Mouse (Mus musculus): Measurements from ENCODE around the gene Eno3. TPM values are rescaled to one million over a fixed set of nuclear protein-coding genes. Genes with fewer than 3 reads are reported as not detected.

The Eno3 gene
- polyA plus RNA-seq, 1 experiment: 15.6 TPM

DNA sequence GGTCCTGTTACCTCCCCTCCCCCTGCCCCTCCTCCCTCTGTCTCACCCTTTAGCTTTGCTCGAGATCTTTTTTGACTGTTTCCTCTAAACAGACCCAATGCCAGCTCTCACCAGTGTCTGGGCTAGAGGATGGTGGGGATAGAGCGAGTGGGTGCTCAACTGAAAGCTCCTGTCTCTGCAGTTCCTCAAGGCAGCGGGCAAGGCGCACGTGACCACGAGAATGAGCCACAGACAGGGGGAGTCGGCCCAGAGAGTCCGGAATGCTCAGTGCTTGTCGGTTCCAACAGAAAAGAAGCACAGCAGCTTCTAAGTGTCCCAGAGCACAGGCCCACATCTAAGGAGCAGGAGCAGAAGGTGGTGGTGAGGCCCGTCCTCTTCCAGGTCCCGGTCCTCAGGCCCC, 17.5 kb downstream of the Eno3 start:
- no peak overlapping the region for H3K27ac ChIP-seq (ENCODE audit: insufficient read depth, low read length)
- no peak overlapping the region for H3K4me3 ChIP-seq (ENCODE audit: insufficient read depth, low read length)
- H3K4me1 ChIP-seq (ENCODE audit: control insufficient read depth, insufficient read depth, low read length): peaks cover 3% of the 10 kb centered on the region; the same call in 1 of the 2 replicates
- TF ChIP-seq CTCF (IDR thresholded peaks at IDR 0.05; ENCODE audit: borderline replicate concordance, insufficient read depth, low read length): no peak
- no peak for TF ChIP-seq POLR2A (IDR thresholded peaks at IDR 0.05; ENCODE audit: low read depth, low read length)

DNA sequence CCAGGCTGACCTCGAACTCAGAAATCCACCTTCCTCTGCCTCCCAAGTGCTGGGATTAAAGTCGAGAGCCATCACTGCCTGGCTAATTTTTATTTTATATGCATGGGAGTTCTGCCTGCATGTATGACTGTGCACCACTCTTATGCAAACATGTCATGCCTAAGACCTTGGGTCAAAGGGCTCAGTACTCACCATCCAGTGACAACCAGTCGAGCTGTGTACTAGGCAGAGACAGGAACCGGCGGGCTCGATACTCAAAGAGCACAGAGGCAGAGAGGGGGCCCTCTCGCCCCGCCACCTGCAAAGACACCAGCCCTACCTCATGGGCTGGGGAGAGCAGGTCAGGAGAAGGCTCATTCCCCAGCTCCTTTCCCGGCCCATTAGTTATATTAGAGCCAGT, 21.1 kb downstream of the Eno3 start:
- Histone ChIP-seq H3K4me1 (ENCODE audit: control insufficient read depth, insufficient read depth, low read length) (no peaks in the 10 kb centered on the region), H3K27ac (ENCODE audit: insufficient read depth, low read length) (no peak overlapping the region), H3K4me3 (ENCODE audit: insufficient read depth, low read length) (no peak overlapping the region)
- TF ChIP-seq CTCF (IDR thresholded peaks at IDR 0.05; ENCODE audit: borderline replicate concordance, insufficient read depth, low read length) (no peak), POLR2A (IDR thresholded peaks at IDR 0.05; ENCODE audit: low read depth, low read length) (no peak)

DNA sequence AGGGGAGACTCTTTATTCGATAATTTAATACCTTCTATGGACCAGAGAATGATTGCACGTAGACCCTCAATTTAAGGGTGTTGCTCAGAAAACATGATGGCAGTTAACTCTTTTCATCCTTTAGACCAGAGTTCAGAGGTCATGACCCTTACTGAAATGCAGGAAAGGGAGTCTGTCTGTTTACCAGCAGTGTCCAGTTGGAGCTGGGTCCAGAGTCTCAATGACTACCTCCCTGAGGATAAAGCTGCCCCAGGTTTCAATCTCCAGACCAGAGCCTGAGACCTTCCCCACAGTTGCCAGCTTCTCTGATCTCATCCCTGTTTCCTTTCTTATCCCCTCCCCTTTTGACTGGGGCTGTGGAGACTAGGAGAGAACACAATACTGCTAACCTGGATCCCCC, 21.6 kb downstream of the Eno3 start:
- TF ChIP-seq POLR2A (IDR thresholded peaks at IDR 0.05; ENCODE audit: low read depth, low read length) (no peak), CTCF (IDR thresholded peaks at IDR 0.05; ENCODE audit: borderline replicate concordance, insufficient read depth, low read length) (no peak)
- Histone ChIP-seq H3K27ac (ENCODE audit: insufficient read depth, low read length) (no peak overlapping the region), H3K4me3 (ENCODE audit: insufficient read depth, low read length) (no peak overlapping the region), H3K4me1 (ENCODE audit: control insufficient read depth, insufficient read depth, low read length) (no peaks in the 10 kb centered on the region)

DNA sequence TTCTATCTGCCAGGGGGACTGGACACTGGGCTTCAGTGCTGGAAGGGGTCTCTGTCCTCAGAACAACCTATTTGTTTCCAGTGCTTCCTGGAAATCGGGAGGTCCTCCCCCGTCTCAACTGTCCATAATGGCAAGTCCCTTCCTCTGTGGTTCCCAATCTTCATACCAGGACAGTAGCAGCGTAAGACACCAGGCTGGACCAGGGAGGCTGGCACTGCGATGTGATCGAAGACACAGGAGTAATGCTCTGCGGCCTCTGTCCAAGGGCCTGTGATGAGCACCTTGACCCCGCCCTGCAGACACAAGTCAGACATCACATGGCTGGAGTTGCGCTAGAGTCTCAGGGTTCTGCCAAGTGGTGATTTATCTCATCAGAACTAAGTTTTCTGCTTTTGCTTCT, 22.4 kb downstream of the Eno3 start:
- TF ChIP-seq POLR2A (IDR thresholded peaks at IDR 0.05; ENCODE audit: low read depth, low read length) (no peak), CTCF (IDR thresholded peaks at IDR 0.05; ENCODE audit: borderline replicate concordance, insufficient read depth, low read length) (no peak)
- Histone ChIP-seq H3K4me3 (ENCODE audit: insufficient read depth, low read length) (no peak overlapping the region), H3K4me1 (ENCODE audit: control insufficient read depth, insufficient read depth, low read length) (no peaks in the 10 kb centered on the region), H3K27ac (ENCODE audit: insufficient read depth, low read length) (no peak overlapping the region)

DNA sequence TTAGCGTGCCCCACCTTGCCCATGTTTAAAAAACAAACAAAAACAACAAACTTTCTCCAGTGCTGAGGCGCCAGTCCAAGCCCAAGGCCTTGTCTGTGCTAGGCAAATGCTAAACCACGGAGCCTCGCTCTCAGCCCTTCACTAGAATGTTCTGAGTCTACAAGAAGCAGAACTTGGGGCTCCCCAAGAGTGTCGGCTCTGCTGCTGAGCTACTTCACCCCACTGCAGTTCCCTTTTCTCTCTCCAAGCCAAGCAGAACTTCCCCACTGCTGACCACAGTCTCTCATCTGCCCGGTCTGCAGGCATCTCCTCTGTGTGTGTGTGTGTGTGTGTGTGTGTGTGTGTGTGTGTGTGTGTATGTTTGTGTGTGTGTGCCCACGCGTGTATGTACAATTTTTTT, 22.9 kb downstream of the Eno3 start:
- no peaks in the 10 kb centered on the region for H3K4me1 ChIP-seq (ENCODE audit: control insufficient read depth, insufficient read depth, low read length)
- TF ChIP-seq POLR2A (IDR thresholded peaks at IDR 0.05; ENCODE audit: low read depth, low read length) (no peak), CTCF (IDR thresholded peaks at IDR 0.05; ENCODE audit: borderline replicate concordance, insufficient read depth, low read length) (no peak)

DNA sequence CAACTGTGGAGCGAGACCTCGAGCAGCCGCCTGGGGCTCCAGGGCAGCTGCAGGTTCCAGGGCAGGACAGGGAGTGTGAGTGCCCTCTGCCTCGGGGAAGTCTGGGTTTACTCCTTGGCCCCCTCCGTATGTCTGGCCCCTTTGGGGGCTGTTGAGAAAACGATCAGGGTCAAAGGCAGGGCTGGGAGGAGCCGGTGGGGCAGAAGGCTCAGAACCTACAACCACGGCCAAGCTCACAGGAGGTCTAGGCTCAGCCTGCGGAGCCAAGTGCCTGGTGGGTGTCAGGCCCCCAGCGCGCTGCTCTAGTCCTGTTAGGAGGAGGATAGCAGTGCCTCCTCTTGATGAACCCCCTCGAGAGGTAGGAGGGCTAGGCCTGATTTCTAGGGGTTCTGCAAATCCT, 24.2 kb downstream of the Eno3 start:
- TF ChIP-seq POLR2A (IDR thresholded peaks at IDR 0.05; ENCODE audit: low read depth, low read length) (no peak), CTCF (IDR thresholded peaks at IDR 0.05; ENCODE audit: borderline replicate concordance, insufficient read depth, low read length) (no peak)
- H3K4me1 ChIP-seq (ENCODE audit: control insufficient read depth, insufficient read depth, low read length): no peaks in the 10 kb centered on the region
- no peak overlapping the region for H3K27ac ChIP-seq (ENCODE audit: insufficient read depth, low read length)
- H3K4me3 ChIP-seq (ENCODE audit: insufficient read depth, low read length): no peak overlapping the region

More for the DNA sequence above, 22.9 kb downstream of the Eno3 start:
- Histone ChIP-seq H3K4me3 (ENCODE audit: insufficient read depth, low read length) (no peak overlapping the region), H3K27ac (ENCODE audit: insufficient read depth, low read length) (no peak overlapping the region)

DNA sequence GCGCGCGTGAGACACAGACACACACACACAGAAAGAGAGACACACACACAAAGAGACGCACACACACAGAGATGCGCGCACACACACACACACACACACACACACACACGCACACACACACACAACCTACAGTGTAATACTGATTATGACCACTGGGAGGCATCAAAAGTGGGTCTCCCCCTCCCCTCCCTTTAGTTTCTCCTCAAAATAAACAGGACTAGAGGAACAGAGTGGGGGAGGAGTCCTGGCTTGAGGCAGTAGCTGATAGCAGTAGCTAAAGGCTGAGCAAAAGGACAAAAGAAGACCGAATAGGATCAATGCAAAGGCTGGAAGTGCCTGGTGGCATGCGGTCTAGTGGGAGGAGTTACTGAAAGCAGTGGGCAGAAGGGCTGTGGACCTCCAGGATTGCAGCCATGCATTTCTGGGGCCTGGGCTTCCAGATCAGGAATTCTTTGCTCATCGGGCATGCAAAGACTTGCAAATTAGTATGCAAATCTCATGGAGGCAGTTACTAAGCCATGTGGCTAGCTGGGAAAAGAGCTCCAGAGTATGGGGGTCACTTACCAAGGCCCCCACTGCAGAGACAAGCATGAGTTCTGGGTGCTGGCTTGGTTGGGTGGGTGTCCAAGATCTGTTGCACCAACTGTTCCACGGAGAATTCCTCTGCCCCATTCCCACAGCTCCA, 25.0 kb downstream of the Eno3 start:
- H3K27ac ChIP-seq (ENCODE audit: insufficient read depth, low read length): no peak overlapping the region
- no peak overlapping the region for H3K4me3 ChIP-seq (ENCODE audit: insufficient read depth, low read length)

DNA sequence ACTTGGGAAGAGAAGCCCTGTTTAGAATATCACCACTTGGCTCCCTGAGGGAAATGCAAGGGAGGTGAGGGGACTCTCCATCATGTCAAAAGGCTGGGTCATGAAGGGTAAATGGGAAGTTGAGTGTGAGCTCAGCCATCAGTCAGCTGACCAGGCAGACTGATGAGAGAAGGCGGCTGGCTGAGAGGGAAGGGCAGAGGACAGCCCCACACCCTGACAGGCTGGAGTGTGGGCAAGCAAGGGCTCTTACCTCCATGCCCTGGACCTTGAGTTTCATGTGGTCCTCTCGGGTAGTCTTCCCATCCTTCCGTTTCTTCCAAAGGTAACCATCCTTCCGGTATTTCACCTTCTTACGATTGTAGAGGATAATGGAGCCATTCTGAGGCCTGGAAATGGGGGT, 26.6 kb downstream of the Eno3 start:
- TF ChIP-seq POLR2A (IDR thresholded peaks at IDR 0.05; ENCODE audit: low read depth, low read length) (no peak), CTCF (IDR thresholded peaks at IDR 0.05; ENCODE audit: borderline replicate concordance, insufficient read depth, low read length) (no peak)
- Histone ChIP-seq H3K4me1 (ENCODE audit: control insufficient read depth, insufficient read depth, low read length) (no peaks in the 10 kb centered on the region), H3K27ac (ENCODE audit: insufficient read depth, low read length) (no peak overlapping the region)

More for the DNA sequence above, 25.0 kb downstream of the Eno3 start:
- peak; percentile 21; the same call in 1 of the 2 replicates for TF ChIP-seq CTCF (IDR thresholded peaks at IDR 0.05; ENCODE audit: borderline replicate concordance, insufficient read depth, low read length)
- TF ChIP-seq POLR2A (IDR thresholded peaks at IDR 0.05; ENCODE audit: low read depth, low read length): no peak
- no peaks in the 10 kb centered on the region for H3K4me1 ChIP-seq (ENCODE audit: control insufficient read depth, insufficient read depth, low read length)

DNA sequence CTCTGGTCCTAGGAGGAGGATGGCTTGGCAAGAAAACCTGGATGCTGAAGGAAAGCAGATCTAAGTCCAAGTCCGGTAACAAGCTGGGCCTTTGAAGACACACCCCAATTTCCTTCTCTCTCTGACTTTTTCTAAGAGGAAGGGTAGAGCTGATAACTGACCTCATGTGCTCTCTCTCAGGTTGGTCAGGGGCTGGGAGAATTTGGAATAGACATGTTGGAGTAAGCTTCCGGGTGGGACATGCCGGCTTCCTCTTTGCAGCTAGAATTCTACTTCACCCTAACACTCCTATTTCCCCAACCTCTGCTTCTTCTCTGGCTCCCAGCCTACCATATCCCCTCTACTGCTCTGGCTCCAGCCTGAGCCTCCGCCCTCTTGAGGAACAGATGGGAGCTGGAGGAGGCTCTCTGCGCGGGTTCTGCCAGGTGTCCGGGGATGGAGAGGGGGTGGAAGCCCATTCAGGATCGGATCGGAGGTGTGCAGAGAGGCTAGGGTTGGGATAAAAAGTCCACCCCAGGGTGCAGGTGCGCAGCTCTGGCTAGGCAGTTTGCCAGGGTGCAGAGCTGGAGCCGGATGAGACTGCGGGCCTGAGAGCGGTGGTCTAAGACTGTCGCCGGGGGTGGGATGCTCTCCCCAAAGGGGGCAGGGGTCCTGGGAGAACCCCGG, 30.0 kb downstream of the Eno3 start:
- no peaks in the 10 kb centered on the region; the same call in 1 of the 2 replicates for H3K4me1 ChIP-seq (ENCODE audit: control insufficient read depth, insufficient read depth, low read length)
- 0 out of 2 replicates have a peak overlapping the region, but pooled peaks have one; percentile 6 for H3K27ac ChIP-seq (ENCODE audit: insufficient read depth, low read length)
- TF ChIP-seq POLR2A (IDR thresholded peaks at IDR 0.05; ENCODE audit: low read depth, low read length) (no peak), CTCF (IDR thresholded peaks at IDR 0.05; ENCODE audit: borderline replicate concordance, insufficient read depth, low read length) (no peak)
- peak overlapping the region; percentile 38 for H3K4me3 ChIP-seq (ENCODE audit: insufficient read depth, low read length)

More for the DNA sequence above, 26.6 kb downstream of the Eno3 start:
- no peak overlapping the region for H3K4me3 ChIP-seq (ENCODE audit: insufficient read depth, low read length)

DNA sequence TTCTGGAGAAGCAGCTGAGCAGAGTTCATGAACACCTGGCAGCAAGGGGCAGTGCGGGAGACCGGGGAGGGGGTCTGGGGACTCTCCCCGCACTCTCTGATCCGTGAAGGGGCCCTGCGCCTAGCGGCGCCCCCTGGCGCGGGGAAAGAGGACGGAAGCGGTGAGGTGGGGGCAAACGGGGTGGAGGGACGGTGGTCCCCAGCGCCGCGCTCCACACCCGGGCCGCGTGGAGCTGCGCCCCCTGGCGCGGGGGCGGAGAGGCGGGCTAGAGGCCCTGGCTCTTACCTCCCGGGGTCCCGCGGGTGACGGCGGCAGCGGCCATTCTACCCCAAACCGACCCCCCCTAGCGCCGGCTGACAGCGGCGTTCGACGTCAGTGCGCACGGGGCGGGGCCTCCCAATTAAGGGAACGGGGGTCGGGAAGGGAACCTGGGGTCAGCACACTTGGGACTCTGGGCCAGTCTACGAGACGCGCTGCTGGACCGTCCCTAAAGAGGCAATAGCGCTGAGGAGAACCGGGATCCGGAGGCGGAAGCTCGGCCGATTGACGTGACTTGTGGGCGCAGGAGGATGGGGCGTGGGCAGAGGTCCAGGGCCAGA, 30.7 kb downstream of the Eno3 start, which contains the start of gene Camta2:
Gene Camta2 (minus strand): TSS at position 505 of the 599 bp plus-strand sequence.
- TF ChIP-seq POLR2A (IDR thresholded peaks at IDR 0.05; ENCODE audit: low read depth, low read length): peak; percentile 88
- peak; percentile 38; the same call in 1 of the 2 replicates for TF ChIP-seq CTCF (IDR thresholded peaks at IDR 0.05; ENCODE audit: borderline replicate concordance, insufficient read depth, low read length)
- peak within 1 kb of the TSS; percentile 38 for H3K4me3 ChIP-seq (ENCODE audit: insufficient read depth, low read length)
- H3K4me1 ChIP-seq (ENCODE audit: control insufficient read depth, insufficient read depth, low read length): no peaks in the 10 kb centered on the region; the same call in 1 of the 2 replicates
- H3K27ac ChIP-seq (ENCODE audit: insufficient read depth, low read length): peak within 1 kb of the TSS; percentile 71
